Mouse (Mus musculus) central nervous system, embryonic 18 days (tissue): ENCODE results near the gene Zfp212. TPM values are rescaled to one million over a fixed set of nuclear protein-coding genes. Genes with fewer than 3 reads are reported as not detected.

Source experiments
- polyA plus RNA-seq: library from polyadenylated mRNA; depleted of rRNA; stranded (reverse); fragments of >200 nt; gene quantifications from 2 replicates; pipeline ENCODE4 v1.2.3, GENCODE M21; 2012; rRNA removed

Zfp212 gene
- 17.8 and 19.0 TPM in 2 replicates for polyA plus RNA-seq

DNA sequence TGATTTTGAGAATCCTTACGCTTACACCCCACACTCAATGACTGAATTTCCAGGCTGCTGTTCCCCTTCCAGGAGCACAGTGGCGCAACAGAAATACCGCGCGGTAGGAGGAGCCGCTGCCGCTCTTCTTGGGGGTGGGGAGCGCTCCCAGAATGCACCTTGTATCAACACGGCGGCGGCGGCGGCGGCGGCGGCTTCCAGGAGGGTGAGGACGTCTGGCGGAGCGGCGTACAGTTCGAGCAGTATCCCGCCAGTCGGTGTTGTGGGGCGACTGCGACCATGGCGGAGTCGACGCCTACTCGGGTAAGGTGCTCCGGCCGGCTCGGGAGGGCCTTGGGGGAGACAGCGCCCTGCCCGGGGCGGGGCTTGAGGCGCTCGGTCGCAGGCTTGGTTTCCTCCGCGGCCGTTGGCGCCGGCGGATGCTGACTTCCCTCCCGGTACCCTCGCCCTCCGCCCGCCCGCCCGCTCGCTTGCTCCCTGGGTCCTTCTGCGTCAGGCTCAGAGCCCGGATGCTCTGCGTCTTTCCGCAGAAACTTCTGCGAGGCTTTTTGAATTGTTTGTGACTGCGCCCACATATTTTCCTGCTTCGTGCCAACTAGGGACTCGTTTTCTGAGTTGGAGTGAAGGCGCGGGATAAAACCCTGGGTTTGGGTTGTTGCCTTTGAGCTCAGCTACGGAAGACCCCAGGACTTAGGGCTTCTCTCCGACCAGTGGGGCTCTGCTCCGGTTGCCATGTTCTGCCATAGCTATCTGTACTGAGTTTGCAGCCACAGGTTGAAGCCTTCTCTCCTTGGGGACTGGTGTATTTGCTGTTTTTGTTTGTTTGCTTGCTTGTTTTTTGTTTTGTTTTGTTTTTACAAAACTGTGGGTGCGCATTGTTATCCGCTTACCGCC, at the start of gene Zfp212:
Gene Zfp212 (plus strand): TSS at position 30 of the 894 bp plus-strand sequence.

DNA sequence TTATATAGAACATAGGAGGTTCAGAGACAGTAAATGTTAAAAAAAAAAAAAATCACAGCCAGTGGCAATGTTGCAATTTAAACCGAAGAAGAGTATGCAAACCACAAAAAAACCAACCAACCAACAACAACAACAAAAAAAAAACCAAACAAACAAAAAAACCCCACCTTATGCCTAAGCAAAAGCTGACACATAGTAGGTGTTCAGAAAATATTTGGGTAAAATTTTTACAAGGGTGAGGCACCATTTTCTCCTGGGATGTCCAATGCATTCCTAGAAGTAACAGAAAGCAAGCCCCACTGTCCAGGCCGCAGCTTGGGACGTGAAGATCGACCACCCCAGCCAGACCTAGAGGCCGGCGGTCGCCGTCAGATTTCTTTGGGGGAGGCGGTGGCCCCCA, 43.2 kb upstream of the Zfp212 start, which contains the start of gene Zfp282:
Gene Zfp282 (plus strand): TSS at position 147 of the 400 bp plus-strand sequence.

DNA sequence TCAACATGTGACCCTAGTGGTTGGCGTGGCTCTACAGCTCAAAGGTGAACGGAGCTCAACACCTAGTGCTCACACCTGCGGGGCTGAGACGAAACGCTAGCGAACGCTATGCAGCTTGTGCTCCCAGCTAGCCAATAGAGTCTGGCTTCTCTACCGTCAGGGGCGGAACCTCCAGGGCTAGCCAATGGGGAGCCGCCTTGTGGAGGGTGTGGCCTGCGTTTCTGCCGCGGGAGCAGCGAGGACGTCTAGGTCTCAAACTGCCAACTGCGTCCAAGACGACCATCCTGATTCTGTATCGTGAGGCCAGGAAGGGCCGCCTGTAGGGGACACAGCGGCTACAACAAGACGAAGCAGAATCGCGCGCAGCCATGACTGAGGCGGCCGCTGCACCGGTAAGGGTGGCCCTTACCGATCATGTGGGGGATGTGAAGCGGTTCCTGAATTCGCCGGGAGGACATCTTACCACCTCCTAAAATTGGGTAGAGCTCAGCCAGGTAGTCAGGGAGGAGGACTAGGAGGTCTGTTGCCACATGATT, 33.0 kb downstream of the Zfp212 start, which contains the start of gene Zfp956:
Gene Zfp956 (plus strand): TSS at position 200 of the 536 bp plus-strand sequence.

Other genes starting within 250 kb of the Zfp212 start
- 54.4 and 58.7 TPM in 2 replicates for gene Pdia4, start 107.0 kb upstream of the Zfp212 start, polyA plus RNA-seq
- gene Zfp786, start 89.6 kb upstream of the Zfp212 start, polyA plus RNA-seq: 6.7 and 6.9 TPM in 2 replicates
- 16.7 and 18.3 TPM in 2 replicates for gene Zfp398, start 84.8 kb upstream of the Zfp212 start, polyA plus RNA-seq
- gene Zfp282, start 43.3 kb upstream of the Zfp212 start, polyA plus RNA-seq: 24.2 and 24.9 TPM in 2 replicates
- 36.8 and 39.4 TPM in 2 replicates for gene Zfp956, start 32.9 kb downstream of the Zfp212 start, polyA plus RNA-seq
- 14.1 and 17.4 TPM in 2 replicates for gene Zfp777, start 128.4 kb downstream of the Zfp212 start, polyA plus RNA-seq
- gene Zfp746, start 166.1 kb downstream of the Zfp212 start, polyA plus RNA-seq: 30.4 and 32.1 TPM in 2 replicates